Mouse (Mus musculus) MEL (cell line): Measurements from ENCODE around the gene Nucb1. TPM values are rescaled to one million over a fixed set of nuclear protein-coding genes. Genes with fewer than 3 reads are reported as not detected.

ENCODE experiments used
- DNase-seq: peaks from one replicate; pipeline ENCODE4 v3.0.0; 2011; ENCODE audit warnings: low read depth, low spot score
- H3K27ac ChIP-seq: 2 replicates; pipeline ENCODE4 v1.5.1; 2012; ENCODE audit warnings: low read depth, mild to moderate bottlenecking, control low read depth, low read length, moderate library complexity; ENCODE audit not compliant: control insufficient read depth
- H3K27me3 ChIP-seq, 2 experiments: fragments of 150-350 bp in 1 of 2; sonication (generic) in 1 of 2; 2 replicates each; pipeline ENCODE4 v1.6.1; 2012; ENCODE audit warnings: low read length in 2 of 2, mild to moderate bottlenecking in 2 of 2, improper control_type of control experiment in 1 of 2, moderate library complexity in 1 of 2; ENCODE audit not compliant: insufficient read depth in 2 of 2, control insufficient read depth in 1 of 2
- H3K36me3 ChIP-seq, 2 experiments: 2 replicates each; pipeline ENCODE4 v1.6.1; 2012 to 2014; ENCODE audit warnings: low read length in 2 of 2, improper control_type of control experiment in 1 of 2, inconsistent platforms in 1 of 2, mild to moderate bottlenecking in 1 of 2; ENCODE audit not compliant: insufficient read depth in 2 of 2, control insufficient read depth in 1 of 2
- H3K4me1 ChIP-seq, 2 experiments: fragments of 150-350 bp in 1 of 2; sonication (generic) in 1 of 2; 2 replicates each; pipeline ENCODE4 v1.6.1; 2012; ENCODE audit warnings: low read length in 2 of 2, improper control_type of control experiment in 1 of 2, mild to moderate bottlenecking in 1 of 2; ENCODE audit not compliant: insufficient read depth in 2 of 2, control insufficient read depth in 1 of 2
- H3K4me3 ChIP-seq, 2 experiments: fragments of 150-350 bp in 1 of 2; sonication (generic) in 1 of 2; 2 replicates each; pipeline ENCODE4 v1.5.1; 2012; ENCODE audit warnings: low read depth in 2 of 2, low read length in 2 of 2, mild to moderate bottlenecking in 2 of 2, moderate library complexity in 2 of 2, control low read depth in 1 of 2, improper control_type of control experiment in 1 of 2; ENCODE audit not compliant: control insufficient read depth in 1 of 2, insufficient read depth in 1 of 2
- H3K79me2 ChIP-seq: 2 replicates; pipeline ENCODE4 v1.6.1; 2012; ENCODE audit warnings: mild to moderate bottlenecking, low read length, moderate library complexity; ENCODE audit not compliant: control insufficient read depth, poor library complexity, insufficient read depth
- H3K9ac ChIP-seq: 2 replicates; pipeline ENCODE4 v1.6.1; 2012; ENCODE audit warnings: low read depth, mild to moderate bottlenecking, control low read depth, low read length, moderate library complexity; ENCODE audit not compliant: control insufficient read depth, poor library complexity, severe bottlenecking
- H3K9me3 ChIP-seq: fragments of 150-350 bp; sonication (generic); replicated peaks from 2 replicates; pipeline ENCODE4 v1.6.1; 2012; ENCODE audit warnings: mild to moderate bottlenecking, low read length, improper control_type of control experiment, moderate library complexity; ENCODE audit not compliant: insufficient read depth
- BHLHE40 ChIP-seq: IDR thresholded peaks from 2 replicates; pipeline ENCODE4 v1.6.1; 2012; ENCODE audit warnings: low read depth, mild to moderate bottlenecking, inconsistent platforms, low read length, improper control_type of control experiment, borderline replicate concordance
- CHD1 ChIP-seq: IDR thresholded peaks from 2 replicates; pipeline ENCODE4 v1.6.1; 2012; ENCODE audit warnings: low read depth, mild to moderate bottlenecking, inconsistent platforms, low read length, improper control_type of control experiment
- CHD2 ChIP-seq: IDR thresholded peaks from 2 replicates; pipeline ENCODE4 v1.6.1; 2011; ENCODE audit warnings: low read length, improper control_type of control experiment
- E2F4 ChIP-seq: IDR thresholded peaks from 2 replicates; pipeline ENCODE4 v1.6.1; 2011; ENCODE audit warnings: low read depth, low read length, improper control_type of control experiment, borderline replicate concordance
- ELF1 ChIP-seq: IDR thresholded peaks from 2 replicates; pipeline ENCODE4 v1.6.1; 2014; ENCODE audit warnings: low read depth, mild to moderate bottlenecking, inconsistent platforms, low read length, improper control_type of control experiment, moderate library complexity
- ETS1 ChIP-seq: IDR thresholded peaks from 2 replicates; pipeline ENCODE4 v1.6.1; 2012; ENCODE audit warnings: low read depth, mild to moderate bottlenecking, inconsistent platforms, low read length, improper control_type of control experiment, moderate library complexity
- GABPA ChIP-seq: IDR thresholded peaks from 2 replicates; pipeline ENCODE4 v1.6.1; 2012; ENCODE audit warnings: low read depth, mild to moderate bottlenecking, inconsistent platforms, low read length, improper control_type of control experiment, moderate library complexity
- HCFC1 ChIP-seq: IDR thresholded peaks from 2 replicates; pipeline ENCODE4 v1.6.1; 2012; ENCODE audit warnings: low read depth, mild to moderate bottlenecking, inconsistent platforms, low read length, improper control_type of control experiment, moderate library complexity
- JUND ChIP-seq: IDR thresholded peaks from 2 replicates; pipeline ENCODE4 v1.6.1; 2011; ENCODE audit warnings: low read depth, mild to moderate bottlenecking, improper control_type of control experiment, low read length
- KAT2A ChIP-seq: conservative IDR thresholded peaks from 2 replicates; pipeline ENCODE4 v1.6.1; 2012; ENCODE audit warnings: low read depth, low read length, improper control_type of control experiment, inconsistent platforms
- MAFK ChIP-seq: IDR thresholded peaks from 2 replicates; pipeline ENCODE4 v1.6.1; 2011; ENCODE audit warnings: low read depth, mild to moderate bottlenecking, low read length, improper control_type of control experiment, borderline replicate concordance
- MAX ChIP-seq: IDR thresholded peaks from 2 replicates; pipeline ENCODE4 v1.6.1; 2011; ENCODE audit warnings: low read length, improper control_type of control experiment
- MXI1 ChIP-seq: IDR thresholded peaks from 2 replicates; pipeline ENCODE4 v1.6.1; 2011; ENCODE audit warnings: mild to moderate bottlenecking, low read depth, low read length, improper control_type of control experiment
- MYB ChIP-seq: IDR thresholded peaks from 2 replicates; pipeline ENCODE4 v1.6.1; 2011; ENCODE audit warnings: mild to moderate bottlenecking, low read depth, low read length, improper control_type of control experiment
- NRF1 ChIP-seq: IDR thresholded peaks from 2 replicates; pipeline ENCODE4 v1.6.1; 2014; ENCODE audit warnings: low read depth, mild to moderate bottlenecking, inconsistent platforms, low read length, improper control_type of control experiment, moderate library complexity; ENCODE audit not compliant: poor library complexity, insufficient read depth, severe bottlenecking
- POLR2AphosphoS2 ChIP-seq: IDR thresholded peaks from 2 replicates; pipeline ENCODE4 v1.6.1; 2011; ENCODE audit warnings: low read length, improper control_type of control experiment
- POLR2AphosphoS5 ChIP-seq: IDR thresholded peaks from 2 replicates; pipeline ENCODE4 v1.6.1; 2012; ENCODE audit warnings: low read depth, borderline replicate concordance, mild to moderate bottlenecking, inconsistent platforms, low read length, moderate library complexity, mixed read lengths
- RAD21 ChIP-seq: IDR thresholded peaks from 2 replicates; pipeline ENCODE4 v1.6.1; 2011; ENCODE audit warnings: mild to moderate bottlenecking, low read depth, low read length, improper control_type of control experiment
- RCOR1 ChIP-seq: IDR thresholded peaks from 2 replicates; pipeline ENCODE4 v1.6.1; 2012; ENCODE audit warnings: low read depth, mild to moderate bottlenecking, inconsistent platforms, low read length, improper control_type of control experiment
- SIN3A ChIP-seq: IDR thresholded peaks from 2 replicates; pipeline ENCODE4 v1.6.1; 2012; ENCODE audit warnings: low read length, improper control_type of control experiment, inconsistent platforms
- SMC3 ChIP-seq: IDR thresholded peaks from 2 replicates; pipeline ENCODE4 v1.6.1; 2011; ENCODE audit warnings: low read depth, low read length, improper control_type of control experiment
- TBP ChIP-seq: IDR thresholded peaks from 2 replicates; pipeline ENCODE4 v1.8.0; 2011; ENCODE audit warnings: low read depth, low read length, improper control_type of control experiment
- UBTF ChIP-seq: IDR thresholded peaks from 2 replicates; pipeline ENCODE4 v1.6.1; 2012; ENCODE audit warnings: low read depth, mild to moderate bottlenecking, inconsistent platforms, low read length, improper control_type of control experiment, moderate library complexity, borderline replicate concordance; ENCODE audit not compliant: insufficient read depth
- USF1 ChIP-seq: IDR thresholded peaks from 2 replicates; pipeline ENCODE4 v1.6.1; 2014; ENCODE audit warnings: low read depth, mild to moderate bottlenecking, inconsistent platforms, low read length, improper control_type of control experiment, moderate library complexity
- USF2 ChIP-seq, 2 experiments: IDR thresholded peaks; 2 replicates each; pipeline ENCODE4 v1.6.1; 2011 to 2012; ENCODE audit warnings: improper control_type of control experiment in 2 of 2, low read length in 2 of 2, borderline replicate concordance in 1 of 2, inconsistent platforms in 1 of 2, low read depth in 1 of 2, mild to moderate bottlenecking in 1 of 2; ENCODE audit not compliant: insufficient read depth in 1 of 2
- ZC3H11A ChIP-seq: IDR thresholded peaks from 2 replicates; pipeline ENCODE4 v1.6.1; 2012; ENCODE audit warnings: low read depth, mild to moderate bottlenecking, inconsistent platforms, low read length, improper control_type of control experiment
- ZKSCAN1 ChIP-seq: IDR thresholded peaks from 2 replicates; pipeline ENCODE4 v1.6.1; 2012; ENCODE audit warnings: low read depth, mild to moderate bottlenecking, inconsistent platforms, low read length, improper control_type of control experiment, moderate library complexity
- ZNF384 ChIP-seq: IDR thresholded peaks from 2 replicates; pipeline ENCODE4 v1.6.1; 2012; ENCODE audit warnings: low read depth, mild to moderate bottlenecking, inconsistent platforms, low read length, improper control_type of control experiment
- polyA plus RNA-seq, 2 experiments: library from polyadenylated mRNA; stranded (reverse) in 1 of 2; unstranded in 1 of 2; fragments of >175 nt in 1 of 2; fragments of >200 nt in 1 of 2; gene quantifications; 2 replicates each; pipeline versions ENCODE4 v1.2.1 to v1.2.4; 2012; ENCODE audit warnings: low replicate concordance in 2 of 2, low read depth in 1 of 2; ENCODE audit not compliant: insufficient read length in 2 of 2, insufficient read depth in 1 of 2, missing spikeins in 1 of 2
- total RNA-seq: library from RNA; depleted of rRNA; stranded (reverse); fragments of 300-350 nt; gene quantifications from 2 replicates; pipeline ENCODE4 v1.2.3, GENCODE M21; 2012

Gene Nucb1
- total and polyA plus RNA-seq, 3 experiments, result 92.3 to 343 (median 196) TPM

DNA sequence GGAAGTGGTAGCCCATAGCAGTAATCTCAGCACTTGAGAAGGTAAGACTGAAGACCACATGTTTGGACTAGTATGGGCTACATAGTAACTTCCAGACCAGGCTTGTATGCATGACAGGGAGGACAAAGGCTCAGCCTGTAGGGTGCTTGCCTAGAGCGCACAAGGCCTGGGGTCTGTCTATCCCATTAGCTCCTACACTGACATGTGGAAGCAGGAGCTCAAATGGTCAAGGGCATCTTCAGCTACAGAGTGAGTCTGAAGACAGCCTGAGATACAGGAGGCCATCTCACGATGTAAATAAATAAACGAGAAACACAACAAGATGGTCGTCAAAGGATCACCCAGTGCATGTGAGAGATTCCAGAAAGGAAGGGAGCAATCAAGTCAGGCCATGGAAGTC, 47.9 kb downstream of the Nucb1 start:
- H3K4me1 ChIP-seq, result peaks cover 8 to 28% of the 10 kb centered on the region in 2 experiments
- H3K27me3 ChIP-seq, result no peaks in the 10 kb centered on the region
- no peak overlapping the region for H3K9ac ChIP-seq
- TF ChIP-seq USF1, result no peak
- TF ChIP-seq MAX, result no peak
- no peak for TF ChIP-seq KAT2A
- TF ChIP-seq JUND, result no peak
- no peak for TF ChIP-seq HCFC1
- TF ChIP-seq USF2 (IDR thresholded peaks at IDR 0.05; ENCODE audit: borderline replicate concordance in 1 of 2, insufficient read depth in 1 of 2, low read depth in 1 of 2, low read length in 2 of 2), result no peak
- no peak for TF ChIP-seq ZNF384
- TF ChIP-seq SMC3, result no peak
- TF ChIP-seq BHLHE40, result no peak
- no peak for TF ChIP-seq ZKSCAN1
- no peak for TF ChIP-seq MYB
- TF ChIP-seq MXI1, result no peak
- no peak for TF ChIP-seq CHD1
- TF ChIP-seq UBTF, result no peak
- TF ChIP-seq, all 39 proteins: peak for 0
- no peak overlapping the region for H3K4me3 ChIP-seq
- H3K27ac ChIP-seq, result no peak overlapping the region
- H3K79me2 ChIP-seq, result peaks cover 41% of the 10 kb centered on the region
- H3K36me3 ChIP-seq, result peaks cover 7 to 25% of the 10 kb centered on the region in 2 experiments
- no peaks in the 10 kb centered on the region for H3K9me3 ChIP-seq
- no peak for DNase-seq

GRCm38 (mm10) chr7:45461781-45462180, 48.4 kb downstream of the Nucb1 start:
- Histone ChIP-seq H3K27me3 (no peaks in the 10 kb centered on the region), H3K4me3 (no peak overlapping the region), H3K36me3 (peaks cover 7 to 26% of the 10 kb centered on the region in 2 experiments), H3K4me1 (peaks cover 7 to 29% of the 10 kb centered on the region in 2 experiments; a peak in 3 of 4 replicates), H3K79me2 (peaks cover 41% of the 10 kb centered on the region), H3K9ac (no peak overlapping the region), H3K27ac (0 out of 2 replicates have a peak overlapping the region, but pooled peaks have one; percentile 7), H3K9me3 (no peaks in the 10 kb centered on the region)
- no peak for TF ChIP-seq SIN3A
- no peak for DNase-seq

DNA sequence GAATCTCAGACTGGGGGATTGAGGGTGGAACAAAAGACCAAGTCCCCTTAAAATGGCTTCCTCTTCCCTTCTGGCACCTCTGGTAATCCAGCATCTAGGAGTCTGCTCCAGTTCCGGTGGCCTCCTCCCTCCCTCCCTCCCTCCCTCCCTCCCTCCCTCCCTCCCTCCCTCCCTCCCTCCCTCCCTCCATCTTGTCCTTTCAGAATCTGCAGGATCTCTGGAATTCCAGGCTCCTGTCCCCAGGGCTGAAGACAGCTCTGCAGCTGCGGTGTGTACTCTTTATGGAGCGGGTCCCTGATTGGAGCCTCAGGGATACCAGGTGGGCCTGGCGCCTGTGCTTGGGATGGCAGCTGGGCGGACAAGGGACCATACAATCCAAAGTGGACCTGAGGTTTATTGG, 48.9 kb downstream of the Nucb1 start:
- Histone ChIP-seq H3K4me1 (peaks cover 7 to 33% of the 10 kb centered on the region in 2 experiments; a peak in 3 of 4 replicates), H3K27ac (peak overlapping the region; percentile 96), H3K79me2 (peaks cover 38% of the 10 kb centered on the region), H3K9me3 (no peaks in the 10 kb centered on the region), H3K36me3 (peaks cover 7 to 27% of the 10 kb centered on the region in 2 experiments), H3K9ac (peak overlapping the region; percentile 76), H3K27me3 (no peaks in the 10 kb centered on the region), H3K4me3 (no peak overlapping the region; a peak in 1 of 4 replicates)
- no peak for DNase-seq
- TF ChIP-seq ELF1, result no peak
- no peak for TF ChIP-seq ETS1
- no peak for TF ChIP-seq MAFK
- no peak for TF ChIP-seq TBP
- no peak for TF ChIP-seq NRF1
- no peak for TF ChIP-seq ZC3H11A
- TF ChIP-seq SMC3, result no peak
- TF ChIP-seq POLR2AphosphoS2, result no peak
- no peak for TF ChIP-seq RAD21
- TF ChIP-seq CHD2, result no peak
- no peak for TF ChIP-seq E2F4
- no peak for TF ChIP-seq RCOR1
- no peak for TF ChIP-seq GABPA
- no peak for TF ChIP-seq POLR2AphosphoS5
